Mouse (Mus musculus): ENCODE data around the gene Tfeb.
A peak's percentile ranks its signal among the peaks of the same experiment; 100 is the strongest.

Gene Tfeb

GRCm38 (mm10) chr17:47787632-47788031, 50.8 kb downstream of the Tfeb start:
- no peak for DNase-seq (ENCODE audit: low read depth, low spot score)

- no peak for DNase-seq (ENCODE audit: low read depth, low spot score)
Observed at GRCm38 (mm10) chr17:47788306-47788705, 51.5 kb downstream of the Tfeb start.

- no peak for DNase-seq (ENCODE audit: low read depth, low spot score)
Observed at GRCm38 (mm10) chr17:47788996-47789395, 52.2 kb downstream of the Tfeb start.

GRCm38 (mm10) chr17:47792098-47792863, 55.5 kb downstream of the Tfeb start:
- no peak for DNase-seq (ENCODE audit: low read depth, low spot score)

- peak; percentile 16 for DNase-seq (ENCODE audit: low read depth, low spot score)
Observed at GRCm38 (mm10) chr17:47793377-47793776, 56.5 kb downstream of the Tfeb start.

- no peak for DNase-seq (ENCODE audit: low read depth, low spot score)
Observed at GRCm38 (mm10) chr17:47795446-47795845, 58.6 kb downstream of the Tfeb start.

- DNase-seq (ENCODE audit: low read depth, low spot score), result no peak
Observed at GRCm38 (mm10) chr17:47796156-47796816, 59.5 kb downstream of the Tfeb start.

- no peak for DNase-seq (ENCODE audit: low read depth, low spot score)
Observed at GRCm38 (mm10) chr17:47796968-47797367, 60.1 kb downstream of the Tfeb start.

GRCm38 (mm10) chr17:47797383-47797782, 60.6 kb downstream of the Tfeb start:
- no peak for DNase-seq (ENCODE audit: low read depth, low spot score)

GRCm38 (mm10) chr17:47802806-47803205, 66.0 kb downstream of the Tfeb start:
- DNase-seq (ENCODE audit: low read depth, low spot score), result no peak

GRCm38 (mm10) chr17:47803662-47804061, 66.8 kb downstream of the Tfeb start:
- no peak for DNase-seq (ENCODE audit: low read depth, low spot score)

GRCm38 (mm10) chr17:47805047-47805835, 68.4 kb downstream of the Tfeb start:
- no peak for DNase-seq (ENCODE audit: low read depth, low spot score)

- peak; percentile 26 for DNase-seq (ENCODE audit: low read depth, low spot score)
Observed at GRCm38 (mm10) chr17:47806230-47806629, 69.4 kb downstream of the Tfeb start.

- DNase-seq (ENCODE audit: low read depth, low spot score), result no peak
Observed at GRCm38 (mm10) chr17:47811265-47811800, 74.5 kb downstream of the Tfeb start.

GRCm38 (mm10) chr17:47812200-47812599, 75.4 kb downstream of the Tfeb start:
- DNase-seq (ENCODE audit: low read depth, low spot score), result no peak

GRCm38 (mm10) chr17:47813616-47814015, 76.8 kb downstream of the Tfeb start:
- no peak for DNase-seq (ENCODE audit: low read depth, low spot score)

GRCm38 (mm10) chr17:47814496-47814895, 77.7 kb downstream of the Tfeb start:
- DNase-seq (ENCODE audit: low read depth, low spot score), result no peak

- DNase-seq (ENCODE audit: low read depth, low spot score), result no peak
Observed at GRCm38 (mm10) chr17:47815446-47815845, 78.6 kb downstream of the Tfeb start.

- no peak for DNase-seq (ENCODE audit: low read depth, low spot score)
Observed at GRCm38 (mm10) chr17:47818038-47818725, 81.4 kb downstream of the Tfeb start.

- no peak for DNase-seq (ENCODE audit: low read depth, low spot score)
Observed at GRCm38 (mm10) chr17:47821339-47821738, 84.5 kb downstream of the Tfeb start.

- DNase-seq (ENCODE audit: low read depth, low spot score), result no peak
Observed at GRCm38 (mm10) chr17:47831161-47831560, 94.3 kb downstream of the Tfeb start.

Measured in telencephalon, adult 2 months (tissue).